Mouse (Mus musculus) kidney, adult 2 months (tissue): ENCODE data around the gene Htr1a. TPM values are rescaled to one million over a fixed set of nuclear protein-coding genes. Genes with fewer than 3 reads are reported as not detected.

Source experiments
- DNase-seq: peaks from one replicate; pipeline ENCODE4 v3.0.0; 2021
- H3K27ac ChIP-seq: fragments of 200-500 bp; 2 replicates; pipeline ENCODE4 v1.5.1; 2012; ENCODE audit warnings: low read depth, low read length, control low read depth, inconsistent platforms; ENCODE audit not compliant: insufficient read depth
- H3K27me3 ChIP-seq: fragments of 200-500 bp; replicated peaks from 2 replicates; pipeline ENCODE4 v1.6.1; 2012; ENCODE audit warnings: mild to moderate bottlenecking, moderate library complexity, low read length, inconsistent platforms; ENCODE audit not compliant: control insufficient read depth, insufficient read depth
- H3K36me3 ChIP-seq: fragments of 200-500 bp; 2 replicates; pipeline ENCODE4 v1.6.1; 2012; ENCODE audit warnings: mild to moderate bottlenecking, moderate library complexity, low read length, inconsistent platforms; ENCODE audit not compliant: control insufficient read depth, insufficient read depth
- H3K4me1 ChIP-seq: fragments of 200-500 bp; 2 replicates; pipeline ENCODE4 v1.6.1; 2011; ENCODE audit warnings: low read length; ENCODE audit not compliant: control insufficient read depth, insufficient read depth
- H3K4me3 ChIP-seq: fragments of 200-500 bp; 2 replicates; pipeline ENCODE4 v1.5.1; 2011; ENCODE audit warnings: mild to moderate bottlenecking, low read depth, low read length, control low read depth; ENCODE audit not compliant: insufficient read depth
- CTCF ChIP-seq: fragments of 200-500 bp; conservative IDR thresholded peaks from 2 replicates; pipeline ENCODE4 v1.5.1; 2011; ENCODE audit warnings: low read depth, mild to moderate bottlenecking, control low read depth, low read length, moderate library complexity, mixed read lengths; ENCODE audit not compliant: insufficient read depth, insufficient read length
- POLR2A ChIP-seq: fragments of 200-500 bp; IDR thresholded peaks from one replicate; pipeline ENCODE4 v1.6.1; 2011; ENCODE audit warnings: low read depth, low read length, control low read depth
- WGBS: fragments of 180-500 bp; shearing (Covaris S2); methylation state at CpG from one replicate; pipeline ENCODE4 v1.1.7; 2018; 5-methylcytosine and 5-hydroxymethylcytosine counted together
- polyA plus RNA-seq: library from polyadenylated mRNA; depleted of rRNA; stranded (reverse); fragments of >200 nt; gene quantifications from 2 replicates; pipeline ENCODE4 v1.2.3, GENCODE M21; 2012; rRNA removed

The Htr1a gene
- polyA plus RNA-seq, 1 experiment, result not detected

DNA sequence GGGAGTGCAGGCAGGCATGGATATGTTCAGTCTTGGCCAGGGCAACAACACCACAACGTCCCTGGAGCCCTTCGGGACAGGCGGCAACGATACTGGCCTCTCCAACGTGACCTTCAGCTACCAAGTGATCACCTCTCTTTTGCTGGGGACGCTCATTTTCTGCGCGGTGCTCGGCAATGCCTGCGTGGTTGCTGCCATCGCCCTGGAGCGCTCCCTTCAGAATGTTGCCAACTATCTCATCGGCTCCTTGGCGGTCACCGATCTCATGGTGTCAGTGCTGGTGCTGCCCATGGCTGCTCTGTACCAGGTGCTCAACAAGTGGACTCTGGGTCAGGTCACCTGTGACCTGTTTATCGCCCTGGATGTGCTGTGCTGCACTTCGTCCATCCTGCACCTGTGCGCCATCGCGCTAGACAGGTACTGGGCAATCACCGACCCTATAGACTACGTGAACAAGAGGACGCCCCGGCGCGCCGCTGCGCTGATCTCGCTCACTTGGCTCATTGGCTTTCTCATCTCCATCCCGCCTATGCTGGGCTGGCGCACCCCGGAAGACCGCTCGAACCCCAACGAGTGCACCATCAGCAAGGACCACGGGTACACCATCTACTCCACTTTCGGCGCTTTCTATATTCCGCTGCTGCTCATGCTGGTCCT lies 927 bp downstream of the Htr1a start:
- Histone ChIP-seq H3K27ac (no peak overlapping the region), H3K4me3 (no peak overlapping the region), H3K36me3 (no peaks in the 10 kb centered on the region), H3K27me3 (no peaks in the 10 kb centered on the region; the same call in 1 of the 2 replicates), H3K4me1 (no peaks in the 10 kb centered on the region)
- no peak for DNase-seq
- 3% methylated on average over 39 of the region's 39 CpGs for WGBS
- TF ChIP-seq POLR2A (no peak), CTCF (no peak)

DNA sequence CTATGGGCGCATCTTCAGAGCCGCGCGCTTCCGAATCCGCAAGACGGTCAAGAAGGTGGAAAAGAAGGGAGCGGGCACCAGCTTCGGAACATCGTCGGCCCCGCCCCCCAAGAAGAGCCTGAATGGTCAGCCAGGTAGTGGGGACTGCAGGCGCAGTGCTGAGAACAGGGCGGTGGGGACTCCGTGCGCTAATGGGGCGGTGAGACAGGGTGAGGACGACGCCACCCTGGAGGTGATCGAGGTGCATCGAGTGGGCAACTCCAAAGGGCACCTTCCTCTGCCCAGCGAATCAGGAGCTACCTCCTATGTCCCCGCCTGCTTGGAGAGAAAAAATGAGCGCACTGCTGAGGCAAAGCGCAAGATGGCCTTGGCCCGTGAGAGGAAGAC lies 1.4 kb downstream of the Htr1a start:
- DNase-seq, result no peak
- Histone ChIP-seq H3K4me3 (no peak overlapping the region), H3K27ac (no peak overlapping the region), H3K27me3 (no peaks in the 10 kb centered on the region; the same call in 1 of the 2 replicates), H3K4me1 (no peaks in the 10 kb centered on the region), H3K36me3 (no peaks in the 10 kb centered on the region)
- WGBS, result 3% methylated on average over 26 of the region's 26 CpGs
- no peak for TF ChIP-seq CTCF
- no peak for TF ChIP-seq POLR2A

DNA sequence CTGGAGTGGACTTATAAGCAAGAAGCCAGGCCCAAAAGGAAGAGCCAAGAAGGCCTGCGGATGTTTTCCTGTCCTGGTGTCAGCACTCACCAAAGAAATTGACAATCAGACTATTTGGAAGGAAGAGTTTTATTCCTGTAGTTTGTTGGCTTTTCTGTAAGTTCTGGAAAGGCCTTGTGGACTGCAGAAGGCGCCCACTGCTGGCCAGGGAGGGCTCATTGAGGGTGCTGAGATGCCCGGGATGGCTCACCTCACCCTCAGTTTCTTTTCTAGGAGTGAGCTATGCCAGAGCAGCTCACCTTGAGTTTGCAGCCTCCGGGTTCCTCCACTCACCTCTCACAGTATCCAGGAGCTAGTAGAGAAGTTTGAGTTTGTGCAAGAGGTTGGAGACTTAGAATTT lies 2.8 kb downstream of the Htr1a start:
- H3K4me3 ChIP-seq, result no peak overlapping the region
- 5% methylated on average over 4 of the region's 4 CpGs for WGBS
- H3K4me1 ChIP-seq, result no peaks in the 10 kb centered on the region
- H3K27me3 ChIP-seq, result no peaks in the 10 kb centered on the region; the same call in 1 of the 2 replicates
- H3K27ac ChIP-seq, result no peak overlapping the region
- TF ChIP-seq CTCF (no peak), POLR2A (no peak)
- no peak for DNase-seq
- H3K36me3 ChIP-seq, result no peaks in the 10 kb centered on the region

DNA sequence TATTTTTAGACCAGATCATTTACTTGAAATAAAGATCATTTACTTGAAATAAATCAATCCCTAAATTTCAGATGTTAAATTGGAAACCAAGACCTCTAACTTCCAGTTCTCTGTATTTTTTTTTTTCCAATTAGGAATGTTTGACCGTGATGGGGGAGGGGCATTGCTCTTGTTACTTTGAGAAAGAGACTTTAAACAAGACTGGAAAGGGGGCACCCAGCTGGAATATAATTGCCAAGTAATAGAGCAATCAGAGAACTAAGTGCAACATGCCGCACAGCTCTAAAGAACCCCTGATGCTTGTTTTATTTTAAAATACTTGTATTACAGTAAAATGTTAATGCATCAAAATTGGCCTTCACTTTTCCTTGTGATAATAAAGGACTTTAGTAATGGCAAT lies 4.3 kb downstream of the Htr1a start:
- Histone ChIP-seq H3K27me3 (no peaks in the 10 kb centered on the region; the same call in 1 of the 2 replicates), H3K36me3 (no peaks in the 10 kb centered on the region), H3K4me1 (no peaks in the 10 kb centered on the region), H3K27ac (no peak overlapping the region), H3K4me3 (no peak overlapping the region)
- no peak for DNase-seq
- WGBS, result 35% methylated on average over 2 of the region's 2 CpGs
- TF ChIP-seq CTCF (no peak), POLR2A (no peak)

DNA sequence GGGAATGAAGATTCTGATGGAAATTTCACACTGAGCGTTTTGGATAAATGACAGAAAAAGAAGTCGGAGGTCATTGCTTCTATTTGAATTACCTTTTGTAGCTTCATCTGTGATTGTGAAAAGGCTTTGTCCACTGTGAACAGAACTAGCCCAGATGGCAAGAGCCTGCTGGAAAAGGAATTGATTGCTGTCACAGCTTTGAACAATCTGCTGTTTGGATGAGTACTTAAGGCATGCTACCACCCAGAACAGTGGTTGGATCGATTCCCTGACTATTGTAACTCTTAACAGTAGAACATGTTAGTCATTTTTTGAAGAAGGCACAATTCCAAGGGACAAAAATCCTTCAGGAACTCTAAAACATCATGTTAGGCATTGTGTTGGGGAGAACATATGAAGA lies 8.1 kb downstream of the Htr1a start:
- Histone ChIP-seq H3K27me3 (no peaks in the 10 kb centered on the region; the same call in 1 of the 2 replicates), H3K27ac (no peak overlapping the region), H3K36me3 (no peaks in the 10 kb centered on the region), H3K4me1 (no peaks in the 10 kb centered on the region), H3K4me3 (no peak overlapping the region)
- no peak for TF ChIP-seq CTCF
- no peak for TF ChIP-seq POLR2A
- no peak for DNase-seq
- 88% methylated on average over 3 of the region's 3 CpGs for WGBS

Other genes starting within 250 kb of the Htr1a start
- 0.72 TPM in 2 replicates for gene Rnf180, start 148.8 kb upstream of the Htr1a start, polyA plus RNA-seq